Mouse (Mus musculus): ENCODE data around the gene Fam210b. TPM values are rescaled to one million over a fixed set of nuclear protein-coding genes. Genes with fewer than 3 reads are reported as not detected.

Fam210b gene
- total RNA-seq, 4 experiments from 2014 or later = 28.5 to 34.3 (median 29.9) TPM

- no peak for DNase-seq
Measured at GRCm38 (mm10) chr2:172350773-172351172, 5.4 kb downstream of the Fam210b start.

- no peak for DNase-seq
Measured at GRCm38 (mm10) chr2:172353218-172353617, 7.9 kb downstream of the Fam210b start.

- DNase-seq = no peak
Measured at GRCm38 (mm10) chr2:172354761-172355160, 9.4 kb downstream of the Fam210b start.

- no peak for DNase-seq
Measured at GRCm38 (mm10) chr2:172355833-172356232, 10.5 kb downstream of the Fam210b start.

- DNase-seq = no peak
Measured at GRCm38 (mm10) chr2:172363176-172363575, 17.8 kb downstream of the Fam210b start.

GRCm38 (mm10) chr2:172370411-172371223 lies 25.3 kb downstream of the Fam210b start, which contains the start of the genes Aurka and Cstf1:
Gene Aurka (minus strand): TSS chr2:172370535.
Gene Cstf1 (plus strand): TSS chr2:172370681.
- peak; percentile 93 for DNase-seq

- DNase-seq = no peak
Measured at GRCm38 (mm10) chr2:172371258-172371657, 25.9 kb downstream of the Fam210b start.

GRCm38 (mm10) chr2:172376551-172376950 lies 31.2 kb downstream of the Fam210b start:
- no peak for DNase-seq

- no peak for DNase-seq
Measured at GRCm38 (mm10) chr2:172376999-172377515, 31.7 kb downstream of the Fam210b start.

- no peak for DNase-seq
Measured at GRCm38 (mm10) chr2:172378332-172378731, 33.0 kb downstream of the Fam210b start.

- DNase-seq = no peak
Measured at GRCm38 (mm10) chr2:172380513-172380912, 35.1 kb downstream of the Fam210b start.

- no peak for DNase-seq
Measured at GRCm38 (mm10) chr2:172381341-172381740, 36.0 kb downstream of the Fam210b start.

GRCm38 (mm10) chr2:172381898-172382297 lies 36.5 kb downstream of the Fam210b start:
- no peak for DNase-seq

GRCm38 (mm10) chr2:172384715-172385114 lies 39.4 kb downstream of the Fam210b start:
- no peak for DNase-seq

- DNase-seq = no peak
Measured at GRCm38 (mm10) chr2:172390341-172390740, 45.0 kb downstream of the Fam210b start.

- DNase-seq = no peak
Measured at GRCm38 (mm10) chr2:172392041-172392521, 46.7 kb downstream of the Fam210b start.

- DNase-seq = no peak
Measured at GRCm38 (mm10) chr2:172393391-172394051, 48.2 kb downstream of the Fam210b start, which contains the start of gene Cass4. Gene Cass4 (plus strand): TSS chr2:172393794.

- no peak for DNase-seq
Measured at GRCm38 (mm10) chr2:172394052-172394392, 48.7 kb downstream of the Fam210b start.

GRCm38 (mm10) chr2:172394671-172395070 lies 49.3 kb downstream of the Fam210b start:
- DNase-seq = no peak

GRCm38 (mm10) chr2:172395961-172396360 lies 50.6 kb downstream of the Fam210b start:
- no peak for DNase-seq

GRCm38 (mm10) chr2:172399901-172400300 lies 54.5 kb downstream of the Fam210b start:
- DNase-seq = no peak

- DNase-seq = no peak
Measured at GRCm38 (mm10) chr2:172401116-172401825, 55.9 kb downstream of the Fam210b start.

- no peak for DNase-seq
Measured at GRCm38 (mm10) chr2:172404239-172404638, 58.9 kb downstream of the Fam210b start.
